Mouse (Mus musculus) megakaryocyte progenitor cell, adult 5-6 weeks (primary cell): Measurements from ENCODE around the gene Pln. TPM values are rescaled to one million over a fixed set of nuclear protein-coding genes. Genes with fewer than 3 reads are reported as not detected.

ENCODE experiments used
- ATAC-seq: replicated peaks from 2 replicates; pipeline ENCODE4 v1.8.0; 2016; ENCODE audit warnings: mild to moderate bottlenecking, moderate TSS enrichment, inconsistent platforms; ENCODE audit not compliant: poor library complexity
- total RNA-seq, 2 experiments: library from RNA; stranded (forward) in 1 of 2; stranded (reverse) in 1 of 2; fragments of 157-497, 149-512 nt in 1 of 2; fragments of 200-1000 nt in 1 of 2; gene quantifications; 2 replicates each; pipeline versions ENCODE4 v1.2.3 to v1.2.4; 2015 to 2017

The Pln gene
- total RNA-seq, 2 experiments from 2014 or later = 0.21 to 0.64 TPM

- no peak for ATAC-seq
These were observed 21.5 kb downstream of the Pln start for GRCm38 (mm10) chr10:53359016-53359415.

- ATAC-seq = no peak
These were observed 26.8 kb downstream of the Pln start for GRCm38 (mm10) chr10:53364311-53364710.

- no peak for ATAC-seq
These were observed 29.8 kb downstream of the Pln start for GRCm38 (mm10) chr10:53367265-53367664.

GRCm38 (mm10) chr10:53373885-53374578, 36.6 kb downstream of the Pln start:
- ATAC-seq = peak; percentile 77

DNA sequence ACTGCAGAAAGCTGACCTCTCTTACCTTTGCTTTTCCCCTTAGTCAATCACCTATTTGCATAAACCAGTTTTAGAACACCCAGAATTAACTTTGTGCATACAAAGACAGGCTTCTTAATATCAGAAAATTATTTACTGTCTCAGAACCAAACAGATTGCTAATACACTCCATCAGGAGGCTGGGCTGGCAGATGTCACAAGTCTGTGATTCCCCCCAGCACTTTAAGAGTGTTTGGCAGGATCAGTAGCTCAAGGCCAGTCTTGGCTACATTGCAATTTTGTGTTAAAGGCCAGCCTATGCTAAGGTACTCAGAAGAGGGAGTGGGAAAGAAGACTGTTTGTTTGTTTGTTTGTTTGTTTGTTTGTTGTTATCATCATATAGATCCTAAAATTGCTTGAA, 39.6 kb downstream of the Pln start:
- ATAC-seq = no peak

DNA sequence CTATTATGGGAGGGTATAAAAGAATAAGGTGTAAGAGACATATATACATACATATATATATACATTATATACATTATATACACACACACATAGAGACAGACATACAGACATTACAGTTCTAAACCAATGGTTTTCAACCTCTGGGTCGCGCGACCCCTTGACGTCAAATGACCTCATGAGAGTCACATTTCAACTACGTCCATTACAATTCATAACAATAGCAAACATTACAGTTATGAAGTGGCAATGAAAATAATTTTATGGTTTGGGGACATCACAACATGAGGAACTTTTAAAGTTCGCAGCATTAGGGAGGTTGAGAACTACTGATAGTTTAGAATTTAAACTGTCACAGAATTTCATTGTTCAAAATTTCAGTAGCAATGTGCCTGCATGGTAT, 40.8 kb downstream of the Pln start:
- no peak for ATAC-seq

DNA sequence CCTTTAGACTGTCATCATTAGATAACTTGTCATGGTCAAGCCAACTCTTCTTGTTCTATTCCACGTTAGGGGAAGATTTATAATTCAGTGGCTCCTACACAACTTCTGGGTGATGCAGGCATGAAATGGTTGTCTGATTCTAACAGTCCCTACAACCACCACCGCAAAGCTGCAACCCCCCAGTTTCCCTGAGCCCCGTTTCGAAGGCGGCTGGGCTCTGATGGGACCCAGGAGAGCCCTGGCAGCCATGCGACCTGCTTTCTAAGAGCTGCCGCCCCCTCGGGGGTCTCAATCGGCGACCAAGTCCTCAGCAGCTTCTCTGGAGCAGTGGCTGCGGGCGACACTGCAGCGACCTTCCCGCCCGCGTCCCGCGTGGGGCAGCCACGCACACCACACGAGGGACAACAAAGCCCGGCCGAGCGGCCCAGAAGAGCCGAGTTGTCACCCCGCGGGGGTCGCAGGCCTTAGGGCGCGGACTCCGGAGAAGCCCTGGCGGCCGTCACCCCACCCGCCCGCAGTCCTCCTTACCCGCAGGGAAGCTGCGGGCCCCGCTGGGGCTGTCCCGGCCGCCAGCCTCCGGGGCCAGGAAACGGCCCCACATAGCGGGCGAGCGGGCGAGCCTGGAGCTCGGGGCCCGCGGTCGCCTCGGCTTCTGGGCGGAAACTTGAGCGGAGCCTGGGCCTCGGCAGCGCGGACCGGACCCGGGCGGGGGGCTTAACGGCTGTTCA, 41.7 kb downstream of the Pln start:
- peak; percentile 47 for ATAC-seq

GRCm38 (mm10) chr10:53379709-53380106, 42.2 kb downstream of the Pln start, which contains the start of gene Cep85l:
Gene Cep85l (minus strand): TSS chr10:53379947.
- ATAC-seq = peak; percentile 86

DNA sequence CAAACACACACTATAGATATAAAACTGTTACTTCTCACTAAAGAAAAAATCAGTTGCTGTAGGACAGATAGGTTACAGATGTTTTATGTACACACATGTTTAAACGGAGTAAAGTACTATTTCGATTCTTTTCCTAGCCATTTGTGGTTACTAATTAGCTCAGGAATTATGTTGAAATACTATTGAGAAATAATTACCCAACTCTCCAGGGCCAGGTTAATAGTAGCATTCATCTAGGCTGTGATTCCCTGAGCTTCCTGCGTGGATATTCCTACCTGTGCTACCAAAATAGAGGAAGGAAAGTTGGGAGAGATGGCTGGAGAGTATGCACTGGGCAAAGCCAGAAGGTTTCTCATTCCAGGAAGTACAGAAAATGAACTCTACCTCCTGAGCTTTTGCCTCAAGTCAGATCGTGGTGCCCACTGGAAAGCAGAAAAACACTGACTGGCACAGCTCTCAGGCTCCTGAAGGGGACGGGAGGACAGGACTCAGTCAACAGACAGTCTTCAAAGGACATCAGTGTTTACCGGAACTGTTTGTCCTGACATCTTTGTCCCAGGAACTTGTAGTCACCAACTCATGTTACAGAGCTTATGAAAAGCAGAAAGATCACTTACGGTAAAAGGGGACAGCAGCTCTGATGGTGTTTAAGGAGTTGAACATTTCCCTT, 45.4 kb downstream of the Pln start:
- peak; percentile 23; the same call in 1 of the 2 replicates for ATAC-seq

DNA sequence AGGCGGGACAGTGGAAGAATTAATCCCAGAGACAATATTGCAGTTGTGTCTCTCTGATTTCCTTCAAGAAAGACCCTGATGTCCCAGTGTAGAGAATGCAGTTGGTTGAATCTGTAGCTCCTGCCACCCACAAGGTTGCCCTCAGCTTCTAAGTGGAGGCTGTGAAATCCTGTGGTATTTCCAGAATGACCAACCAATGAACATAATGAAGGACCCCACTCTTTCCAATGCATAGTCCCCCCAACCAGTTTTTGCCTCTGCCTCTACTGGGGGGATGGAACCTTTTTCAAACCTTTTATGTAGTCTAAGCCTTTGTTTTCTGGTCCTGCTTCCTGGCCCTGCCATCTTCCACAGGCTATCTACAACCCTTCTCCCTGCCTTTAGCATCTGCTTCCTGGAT, 47.4 kb downstream of the Pln start:
- no peak for ATAC-seq

GRCm38 (mm10) chr10:53385438-53385837, 48.0 kb downstream of the Pln start:
- peak; percentile 65 for ATAC-seq

DNA sequence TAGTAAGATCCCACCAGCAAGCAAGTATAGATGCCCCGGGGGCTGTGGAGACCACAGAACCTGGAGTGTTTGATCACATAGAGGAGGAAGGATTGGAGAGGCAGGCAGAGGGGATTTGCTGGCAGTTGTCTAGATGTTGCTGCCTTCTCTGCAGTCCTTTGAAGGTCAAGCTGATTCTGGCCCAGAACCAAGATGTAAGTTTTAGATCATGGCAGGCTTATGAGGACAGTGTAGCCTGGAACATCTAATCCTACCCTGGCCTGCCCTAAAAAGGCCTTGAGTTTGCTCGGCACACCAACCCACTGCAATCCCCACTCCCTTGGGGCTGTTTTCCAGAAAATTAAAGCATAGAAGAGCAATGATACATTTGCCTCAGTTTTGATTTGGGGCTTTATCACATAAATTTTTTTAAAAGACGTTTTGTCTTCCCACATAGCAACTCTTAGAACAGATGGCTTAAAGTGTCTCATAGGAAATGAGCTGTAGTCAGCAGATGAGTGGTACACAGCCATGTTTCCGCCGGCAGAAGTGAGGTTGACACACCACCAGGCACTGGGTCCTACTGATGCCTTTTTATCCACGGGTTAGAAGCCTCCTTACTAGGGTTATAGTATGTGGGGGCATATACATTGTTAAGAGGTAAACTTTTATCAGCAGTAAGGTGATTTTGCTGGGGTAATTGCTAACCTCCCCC, 50.9 kb downstream of the Pln start:
- no peak for ATAC-seq

DNA sequence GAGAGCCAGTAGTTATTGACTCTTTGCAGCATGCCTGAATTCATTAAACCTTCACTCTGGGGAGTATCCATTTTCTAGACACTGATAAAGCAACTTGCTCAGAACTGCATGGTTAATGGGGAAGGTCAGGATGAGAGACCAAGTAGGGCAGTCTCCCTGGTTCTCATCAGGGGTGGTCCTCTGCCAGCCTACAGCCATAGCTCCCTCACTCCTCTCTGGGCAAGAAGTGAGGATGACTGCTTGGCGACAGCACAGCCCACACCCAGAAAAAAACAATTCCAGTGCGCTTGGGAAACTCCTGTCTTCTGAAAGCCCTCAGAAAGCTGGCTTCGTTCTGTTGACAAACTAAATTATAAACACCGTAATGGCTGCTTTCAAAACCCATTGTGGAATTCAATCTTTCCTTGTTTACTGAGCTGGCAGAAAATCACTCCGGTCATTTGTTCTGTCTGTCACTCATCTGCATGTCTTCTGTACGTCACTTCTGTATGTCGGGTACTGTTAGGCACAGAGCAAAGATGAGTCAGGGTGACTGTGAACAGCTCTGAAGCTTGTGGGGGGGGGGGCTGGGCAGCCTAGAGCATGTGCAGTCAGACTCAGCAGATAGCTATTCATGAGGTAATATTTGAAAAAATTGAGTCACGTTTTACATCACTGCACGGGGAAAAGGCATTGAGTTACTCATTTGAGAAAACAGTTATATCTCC, 57.6 kb downstream of the Pln start:
- ATAC-seq = no peak

Other genes starting within 250 kb of the Pln start
- gene Cep85l, start 42.3 kb downstream of the Pln start, total RNA-seq (2015) = 34.0 and 37.0 TPM in 2 replicates
- gene Cep85l, start 42.3 kb downstream of the Pln start, total RNA-seq (2017) = 34.9 and 44.2 TPM in 2 replicates